Mouse (Mus musculus) heart, adult 8-10 months (tissue): ENCODE results near the gene Mrps2. TPM values are rescaled to one million over a fixed set of nuclear protein-coding genes. Genes with fewer than 3 reads are reported as not detected.

Source experiments
- DNase-seq: peaks from one replicate; pipeline ENCODE4 v3.0.0; 2022; ENCODE audit warnings: low spot score
- total RNA-seq, 4 experiments: library from RNA; stranded (reverse); gene quantifications; 2 replicates each; pipeline ENCODE4 v1.2.4; 2022

The Mrps2 gene
- total RNA-seq, 4 experiments from 2014 or later = 39.1 to 46.8 (median 42.0) TPM

GRCm38 (mm10) chr2:28520581-28520980 lies 52.7 kb downstream of the Mrps2 start:
- no peak for DNase-seq

Other genes with a start within 250 kb of the Mrps2 start
- 1 to 10 TPM; 3.4 to 6.9 (median 3.9) TPM for gene Ppp1r26, start 21.3 kb upstream of the Mrps2 start, total RNA-seq
- gene 1700007K13Rik, start 1.7 kb upstream of the Mrps2 start, total RNA-seq = under 1 TPM in 1 of 4 experiments, not detected in 3; 0.43 TPM
- gene Gbgt1, start 28.8 kb downstream of the Mrps2 start, total RNA-seq = 1 to 10 TPM; 1.2 to 2.4 (median 2.1) TPM
- 1 to 10 TPM in 2 of 4 experiments, not detected in 2; 1.4 TPM for gene Gm10134, start 38.0 kb downstream of the Mrps2 start, total RNA-seq
- gene Ralgds, start 45.1 kb downstream of the Mrps2 start, total RNA-seq = 10 to 100 TPM in 2 of 4 experiments, 1 to 10 TPM in 2; 8.5 to 13.9 (median 9.8) TPM
- gene Cel, start 95.3 kb downstream of the Mrps2 start, total RNA-seq = not detected
- gene Gtf3c5, start 115.7 kb downstream of the Mrps2 start, total RNA-seq = 10 to 100 TPM in 3 of 4 experiments, 1 to 10 TPM in 1; 9.9 to 13.2 (median 10.6) TPM
- under 1 TPM in 1 of 4 experiments, not detected in 3; 0.78 TPM for gene Gfi1b, start 153.9 kb downstream of the Mrps2 start, total RNA-seq
- gene Tsc1, start 173.2 kb downstream of the Mrps2 start, total RNA-seq = 10 to 100 TPM; 23.7 to 31.3 (median 28.8) TPM
- not detected for gene Spaca9, start 231.7 kb downstream of the Mrps2 start, total RNA-seq
- under 1 TPM in 1 of 4 experiments, not detected in 3; 0.26 TPM for gene Ak8, start 232.1 kb downstream of the Mrps2 start, total RNA-seq